Mouse (Mus musculus): ENCODE data around the gene Pcsk2. TPM values are rescaled to one million over a fixed set of nuclear protein-coding genes. Genes with fewer than 3 reads are reported as not detected.

Pcsk2 gene
- total RNA-seq, 2 experiments from 2014 or later, result 266 to 279 TPM

- no peak for TF ChIP-seq CTCF (IDR thresholded peaks at IDR 0.05)
Measured at GRCm38 (mm10) chr2:143654621-143655020, 108.7 kb downstream of the Pcsk2 start.

GRCm38 (mm10) chr2:143656968-143657367 is 111.0 kb downstream of the Pcsk2 start:
- intact Hi-C loops (cut with DNase I), result no loop called here
- DNase-seq (ENCODE audit: extremely low spot score in 1 of 2, low spot score in 2 of 2), result no peak
- Histone ChIP-seq H3K4me3 (no peak overlapping the region), H3K27ac (peak overlapping the region; percentile 5; the same call in 1 of the 2 replicates)
- TF ChIP-seq CTCF (IDR thresholded peaks at IDR 0.05), result no peak

More at GRCm38 (mm10) chr2:143654621-143655020, 108.7 kb downstream of the Pcsk2 start:
- H3K27ac ChIP-seq, result no peak overlapping the region
- H3K4me3 ChIP-seq, result no peak overlapping the region
- DNase-seq (ENCODE audit: extremely low spot score in 1 of 2, low spot score in 2 of 2), result no peak
- intact Hi-C loops (cut with DNase I), result no loop called here

- no peak for DNase-seq (ENCODE audit: extremely low spot score in 1 of 2, low spot score in 2 of 2)
- Histone ChIP-seq H3K4me3 (no peak overlapping the region), H3K27ac (no peak overlapping the region)
- intact Hi-C loops (cut with DNase I), result no loop called here
- TF ChIP-seq CTCF (IDR thresholded peaks at IDR 0.05), result no peak
Measured at GRCm38 (mm10) chr2:143666785-143667184, 120.8 kb downstream of the Pcsk2 start.

GRCm38 (mm10) chr2:143677869-143678268 is 131.9 kb downstream of the Pcsk2 start:
- no peak for DNase-seq (ENCODE audit: extremely low spot score in 1 of 2, low spot score in 2 of 2)
- Histone ChIP-seq H3K4me3 (no peak overlapping the region), H3K27ac (peak overlapping the region; percentile 77)
- intact Hi-C loops (cut with DNase I), result no loop called here
- TF ChIP-seq CTCF (IDR thresholded peaks at IDR 0.05), result no peak

GRCm38 (mm10) chr2:143679513-143679912 is 133.6 kb downstream of the Pcsk2 start:
- intact Hi-C loops (cut with DNase I), result no loop called here
- Histone ChIP-seq H3K4me3 (no peak overlapping the region), H3K27ac (peak overlapping the region; percentile 67)
- TF ChIP-seq CTCF (IDR thresholded peaks at IDR 0.05), result no peak
- DNase-seq (ENCODE audit: extremely low spot score in 1 of 2, low spot score in 2 of 2), result no peak

GRCm38 (mm10) chr2:143681873-143682555 is 136.1 kb downstream of the Pcsk2 start:
- peak overlapping the region; percentile 60 for H3K27ac ChIP-seq
- no peak for DNase-seq (ENCODE audit: extremely low spot score in 1 of 2, low spot score in 2 of 2)
- TF ChIP-seq CTCF (IDR thresholded peaks at IDR 0.05), result no peak
- intact Hi-C loops (cut with DNase I), result loop anchor here (2.0 to 5.0 kb wide), 2 partner anchors 60 to 135 kb away; partner anchors contain the start of gene Pcsk2
- no peak overlapping the region for H3K4me3 ChIP-seq

GRCm38 (mm10) chr2:143683513-143683912 is 137.6 kb downstream of the Pcsk2 start:
- DNase-seq (ENCODE audit: extremely low spot score in 1 of 2, low spot score in 2 of 2), result no peak
- H3K27ac ChIP-seq, result peak overlapping the region; percentile 78
- TF ChIP-seq CTCF (IDR thresholded peaks at IDR 0.05), result no peak
- no peak overlapping the region for H3K4me3 ChIP-seq
- intact Hi-C loops (cut with DNase I), result loop anchor here (2.0 to 5.0 kb wide), 2 partner anchors 61 to 137 kb away; partner anchors contain the start of gene Pcsk2

- intact Hi-C loops (cut with DNase I), result no loop called here
- DNase-seq (ENCODE audit: extremely low spot score in 1 of 2, low spot score in 2 of 2), result no peak
- Histone ChIP-seq H3K27ac (peak overlapping the region; percentile 58), H3K4me3 (no peak overlapping the region)
- no peak for TF ChIP-seq CTCF (IDR thresholded peaks at IDR 0.05)
Measured at GRCm38 (mm10) chr2:143691244-143691643, 145.3 kb downstream of the Pcsk2 start.

- Histone ChIP-seq H3K27ac (peak overlapping the region; percentile 69; the same call in 1 of the 2 replicates), H3K4me3 (no peak overlapping the region)
- no peak for TF ChIP-seq CTCF (IDR thresholded peaks at IDR 0.05)
- peak in 1 of 2 experiments; percentile 31 for DNase-seq (ENCODE audit: extremely low spot score in 1 of 2, low spot score in 2 of 2)
- intact Hi-C loops (cut with DNase I), result no loop called here
Measured at GRCm38 (mm10) chr2:143696026-143696557, 150.1 kb downstream of the Pcsk2 start.

GRCm38 (mm10) chr2:143696704-143697103 is 150.7 kb downstream of the Pcsk2 start:
- no peak for TF ChIP-seq CTCF (IDR thresholded peaks at IDR 0.05)
- intact Hi-C loops (cut with DNase I), result no loop called here
- no peak for DNase-seq (ENCODE audit: extremely low spot score in 1 of 2, low spot score in 2 of 2)
- Histone ChIP-seq H3K4me3 (no peak overlapping the region), H3K27ac (peak overlapping the region; percentile 69; the same call in 1 of the 2 replicates)

GRCm38 (mm10) chr2:143701141-143701540 is 155.2 kb downstream of the Pcsk2 start:
- intact Hi-C loops (cut with DNase I), result no loop called here
- H3K4me3 ChIP-seq, result no peak overlapping the region

GRCm38 (mm10) chr2:143702931-143703344 is 157.0 kb downstream of the Pcsk2 start:
- no peak for DNase-seq (ENCODE audit: extremely low spot score in 1 of 2, low spot score in 2 of 2)
- TF ChIP-seq CTCF (IDR thresholded peaks at IDR 0.05), result no peak
- H3K27ac ChIP-seq, result no peak overlapping the region
- no peak overlapping the region for H3K4me3 ChIP-seq
- intact Hi-C loops (cut with DNase I), result no loop called here

More at GRCm38 (mm10) chr2:143701141-143701540, 155.2 kb downstream of the Pcsk2 start:
- DNase-seq (ENCODE audit: extremely low spot score in 1 of 2, low spot score in 2 of 2), result no peak
- H3K27ac ChIP-seq, result peak overlapping the region; percentile 44; the same call in 1 of the 2 replicates
- TF ChIP-seq CTCF (IDR thresholded peaks at IDR 0.05), result no peak
